Mouse (Mus musculus): Measurements from ENCODE around the gene Dnase2b. TPM values are rescaled to one million over a fixed set of nuclear protein-coding genes. Genes with fewer than 3 reads are reported as not detected.
A peak's percentile ranks its signal among the peaks of the same experiment; 100 is the strongest.

The Dnase2b gene
- total RNA-seq, 2 experiments from 2014 or later: 0.54 TPM; not detected in 1

DNA sequence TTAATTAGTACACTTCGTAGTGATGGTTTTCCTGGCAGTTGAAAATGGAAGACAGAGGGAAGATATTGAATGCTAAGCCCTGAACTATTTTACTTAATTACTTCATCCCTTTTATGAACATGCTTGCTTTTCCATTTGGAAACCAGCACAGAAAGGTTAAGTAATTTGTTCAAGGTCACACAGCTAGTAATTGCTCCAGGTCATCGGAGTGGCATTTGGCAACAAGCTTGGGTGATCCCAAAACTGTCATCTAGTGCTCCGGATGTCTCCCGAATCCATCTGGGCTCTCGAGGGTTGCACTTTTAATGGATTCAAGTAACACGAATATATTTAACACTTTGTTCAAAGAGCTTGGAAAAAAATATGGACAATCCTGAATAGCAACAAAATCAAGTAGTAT is 44.5 kb downstream of the Dnase2b start:
- DNase-seq (ENCODE audit: low spot score in 2 of 2): no peak

DNA sequence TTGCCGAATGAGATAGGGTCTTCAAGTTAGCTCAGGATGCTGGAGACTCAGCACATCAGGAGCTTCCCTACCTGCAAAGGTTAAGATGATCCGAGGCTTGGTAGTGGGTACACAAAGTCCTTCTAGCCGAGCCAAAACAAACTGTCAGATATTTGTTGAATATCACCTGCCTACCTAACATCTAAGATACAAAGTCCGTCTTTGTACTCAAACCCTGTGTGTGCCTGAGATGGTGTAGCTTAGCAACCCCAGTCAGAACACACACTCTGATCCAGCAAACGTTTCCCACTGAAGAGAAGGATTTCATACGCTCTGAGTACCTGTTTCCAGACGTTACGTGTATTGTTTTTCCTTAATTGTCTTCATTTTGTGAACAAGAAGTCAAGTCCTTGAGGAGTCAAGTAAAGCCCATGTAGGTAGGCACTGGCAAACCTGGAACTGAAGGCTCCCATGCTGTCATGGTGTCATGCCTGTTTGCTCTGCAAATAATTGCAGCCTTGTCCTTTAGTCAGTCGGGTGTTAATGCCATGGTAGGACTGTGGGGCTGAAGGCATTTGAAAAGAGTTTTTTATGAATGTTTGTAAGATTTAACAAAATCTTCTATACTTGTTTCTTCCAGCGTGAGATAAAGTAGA is 45.1 kb downstream of the Dnase2b start, which contains the start of gene Uox:
Gene Uox (plus strand): TSS at position 279 of the 635 bp plus-strand sequence.
- no peak for DNase-seq (ENCODE audit: low spot score in 2 of 2)

GRCm38 (mm10) chr3:146569594-146569993 is 45.8 kb downstream of the Dnase2b start:
- no peak for DNase-seq (ENCODE audit: low spot score in 2 of 2)

DNA sequence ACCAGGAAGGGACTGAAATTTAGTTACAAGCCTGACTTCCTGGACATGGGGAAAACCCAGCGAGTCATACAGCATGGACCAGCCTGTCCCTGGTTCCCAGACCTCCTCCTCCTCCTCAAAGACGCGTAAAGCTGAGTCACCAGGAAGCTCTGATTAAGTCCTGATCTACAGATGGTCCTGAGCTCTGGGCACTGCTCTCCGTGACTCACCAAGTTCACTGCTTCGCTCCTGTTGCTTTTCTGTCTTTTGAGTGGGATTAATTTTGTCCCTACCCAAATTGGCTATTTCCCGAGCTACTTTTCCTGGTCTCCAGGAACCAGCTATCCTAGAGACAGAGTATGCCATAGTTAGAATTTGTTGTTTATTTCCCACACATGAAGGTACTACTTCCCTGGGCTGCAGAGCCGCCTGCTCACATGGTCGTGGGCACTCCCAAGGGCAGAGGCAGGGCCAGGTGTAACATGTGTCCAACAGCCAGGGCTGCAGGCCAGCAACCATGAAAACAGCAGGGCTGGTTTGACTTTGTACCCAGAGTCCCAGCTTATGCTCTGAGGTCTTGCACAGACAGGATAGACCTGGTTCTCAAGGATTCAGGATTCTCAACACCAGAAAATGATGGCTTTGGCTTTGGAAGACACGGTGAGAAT is 47.4 kb downstream of the Dnase2b start:
- no peak for DNase-seq (ENCODE audit: low spot score in 2 of 2)

DNA sequence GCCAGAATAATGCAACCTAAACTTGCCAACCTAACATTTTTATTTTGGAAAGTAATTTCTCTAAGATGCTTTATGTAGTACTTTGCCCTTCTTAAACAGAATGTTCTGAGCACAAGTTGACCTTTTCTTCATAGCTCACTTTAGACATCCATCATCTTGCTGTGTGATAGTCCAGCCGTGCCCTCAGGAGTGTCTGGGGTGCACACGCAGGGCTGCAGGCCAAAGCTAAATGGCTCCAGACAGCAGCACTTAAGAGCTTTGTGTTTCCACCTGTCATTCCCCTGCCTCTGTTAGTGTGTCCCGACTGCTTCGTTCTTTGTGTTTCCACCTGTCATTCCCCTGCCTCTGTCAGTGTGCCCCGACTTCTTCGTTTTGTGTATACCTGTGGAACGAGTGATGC is 48.0 kb downstream of the Dnase2b start:
- no peak for DNase-seq (ENCODE audit: low spot score in 2 of 2)

GRCm38 (mm10) chr3:146565065-146565411 is 50.4 kb downstream of the Dnase2b start:
- DNase-seq (ENCODE audit: low spot score in 2 of 2): no peak

GRCm38 (mm10) chr3:146564268-146565064 is 50.9 kb downstream of the Dnase2b start:
- DNase-seq (ENCODE audit: low spot score in 2 of 2): peak; percentile 48 to 54

DNA sequence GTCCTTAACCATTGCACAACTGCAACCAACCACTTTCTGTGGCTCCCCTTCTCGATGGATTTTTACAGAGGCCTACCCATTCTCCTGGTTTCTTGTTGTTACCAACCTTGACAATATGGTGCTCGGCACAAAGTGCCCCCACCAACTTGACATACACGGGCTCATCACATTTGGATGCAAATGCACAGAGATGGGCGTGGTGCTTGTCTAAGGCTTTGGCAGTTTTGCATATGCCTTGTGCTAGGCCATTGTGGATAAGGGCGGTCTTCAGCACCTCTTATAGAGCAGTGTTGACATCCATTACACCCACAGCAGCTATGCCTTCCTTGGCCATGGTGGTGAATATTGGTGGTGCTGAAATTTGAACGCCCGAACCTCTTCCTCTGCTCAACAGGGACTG is 52.5 kb downstream of the Dnase2b start:
- DNase-seq (ENCODE audit: low spot score in 2 of 2): no peak

- no peak for DNase-seq (ENCODE audit: low spot score in 2 of 2)
These were observed 57.9 kb downstream of the Dnase2b start for GRCm38 (mm10) chr3:146557507-146557906.

- no peak for DNase-seq (ENCODE audit: low spot score in 2 of 2)
These were observed 58.8 kb downstream of the Dnase2b start for GRCm38 (mm10) chr3:146556567-146556966.

DNA sequence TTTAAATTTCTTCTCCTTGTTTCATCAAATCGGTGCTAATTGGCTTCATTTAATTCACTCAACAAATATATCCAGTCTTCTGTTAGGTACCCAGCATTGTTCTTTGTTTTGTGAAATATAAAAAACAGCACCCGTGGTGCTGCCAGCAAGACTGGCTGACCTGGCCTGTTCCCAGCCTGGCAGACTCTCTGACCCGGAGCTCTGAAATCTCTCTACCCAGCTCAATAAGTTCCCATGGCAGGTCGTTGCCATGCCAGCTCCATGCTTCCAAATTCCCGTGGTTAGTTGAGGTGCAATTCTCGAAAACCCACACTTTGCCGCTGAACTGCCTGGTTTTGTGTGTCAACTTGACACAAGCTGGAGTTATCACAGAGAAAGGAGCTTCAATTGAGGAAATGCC is 60.6 kb downstream of the Dnase2b start:
- no peak for DNase-seq (ENCODE audit: low spot score in 2 of 2)

DNA sequence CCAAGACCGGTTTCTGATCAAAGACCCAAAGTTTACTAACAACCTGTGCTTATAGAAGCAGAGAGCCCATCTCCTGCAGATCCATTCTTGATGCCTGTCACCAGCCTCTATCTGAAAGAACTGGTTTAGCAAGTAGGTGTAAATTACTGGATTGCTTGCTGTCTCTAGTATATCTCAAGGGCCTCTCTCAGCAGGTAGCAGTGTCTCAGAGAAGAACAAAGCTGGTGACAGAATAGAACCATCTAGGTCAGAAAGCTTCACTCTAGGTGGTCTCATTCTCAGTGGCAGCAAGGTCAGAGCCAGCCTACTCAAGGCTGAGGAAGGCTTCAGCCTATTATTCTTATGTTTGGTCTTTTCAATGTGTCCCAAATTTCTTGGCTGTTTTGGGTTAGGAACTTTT is 71.8 kb downstream of the Dnase2b start:
- no peak for DNase-seq (ENCODE audit: low spot score in 2 of 2)

DNA sequence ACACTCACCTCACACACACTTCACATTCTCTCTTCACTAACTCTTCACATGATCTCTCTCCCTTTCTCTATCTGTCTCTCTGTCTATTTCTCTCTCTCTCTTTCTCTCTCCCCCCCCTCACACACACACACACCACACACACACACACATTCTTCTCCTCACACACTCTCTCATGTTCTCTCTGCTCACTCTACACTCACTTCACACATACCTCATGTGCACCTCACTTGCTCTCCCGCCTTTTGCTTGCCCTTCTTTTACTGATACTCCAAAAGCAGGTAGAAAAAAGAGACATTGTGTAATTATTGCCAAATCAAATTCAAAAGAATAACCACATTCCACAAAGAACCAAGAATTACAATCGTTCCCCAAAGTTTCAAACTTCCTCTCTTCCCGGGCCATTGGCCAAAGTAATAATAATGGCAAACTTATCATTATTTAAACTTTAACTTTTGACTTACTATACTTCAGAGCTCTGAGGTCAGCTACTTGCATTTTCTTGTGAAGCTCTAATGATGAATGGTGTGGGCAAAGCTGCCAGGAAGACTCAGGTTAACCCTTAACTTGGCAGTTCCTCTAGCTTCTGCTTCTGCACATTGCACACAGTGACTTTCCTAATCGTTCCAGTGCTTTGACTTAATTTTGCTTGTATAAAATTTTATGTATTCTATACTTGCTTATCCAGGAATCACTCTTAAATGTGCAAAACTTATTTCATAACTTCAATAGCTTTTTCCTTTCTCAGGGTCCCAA is 74.7 kb downstream of the Dnase2b start:
- no peak for DNase-seq (ENCODE audit: low spot score in 2 of 2)

GRCm38 (mm10) chr3:146534986-146535385 is 80.4 kb downstream of the Dnase2b start:
- DNase-seq (ENCODE audit: low spot score in 2 of 2): no peak

Other genes with a start within 250 kb of the Dnase2b start
- gene Ssx2ip, start 211.0 kb downstream of the Dnase2b start, total RNA-seq (2021): 10 to 100 TPM; 15.5 to 19.5 TPM
- gene Ctbs, start 165.8 kb downstream of the Dnase2b start, total RNA-seq (2021): 10 to 100 TPM; 16.9 to 21.7 TPM
- 1 to 10 TPM; 4.3 TPM for gene Spata1, start 115.8 kb downstream of the Dnase2b start, total RNA-seq (2021)
- gene Gng5, start 115.8 kb downstream of the Dnase2b start, total RNA-seq (2021): 100 to 1,000 TPM; 218 to 228 TPM
- gene Rpf1, start 94.2 kb downstream of the Dnase2b start, total RNA-seq (2021): 10 to 100 TPM; 39.8 to 40.4 TPM
- gene Uox, start 45.2 kb downstream of the Dnase2b start, total RNA-seq (2021): 10 to 100 TPM in 1 of 2 experiments, under 1 TPM in 1; 0.76 to 23.6 TPM
- not detected for gene 4930503B20Rik, start 35.7 kb upstream of the Dnase2b start, total RNA-seq (2021)
- 1 to 10 TPM; 1.5 TPM for gene Samd13, start 70.0 kb upstream of the Dnase2b start, total RNA-seq (2021)
- 100 to 1,000 TPM; 119 to 131 TPM for gene Prkacb, start 197.4 kb upstream of the Dnase2b start, total RNA-seq (2021)
- gene Ttll7, start 236.8 kb upstream of the Dnase2b start, total RNA-seq (2021): 1 to 10 TPM; 4.5 to 5.0 TPM

Measured in adrenal gland, postnatal 4 days (tissue).